Mouse (Mus musculus) brain, embryonic 14.5 days (tissue): ENCODE measurements at regions not wholly inside any gene's neighbourhood (a gene's known extent, or its start where the extent isn't known, plus 50 kb on each side); places are given as distances from the start of the nearest gene placed in this dataset.

ENCODE experiments used
- CTCF ChIP-seq: fragments of 200-500 bp; IDR thresholded peaks from 2 replicates; pipeline ENCODE4 v1.5.1; 2012; ENCODE audit warnings: inconsistent platforms, mild to moderate bottlenecking, moderate library complexity, borderline replicate concordance; ENCODE audit not compliant: insufficient read depth, insufficient read length; ENCODE audit errors: extremely low read depth
- POLR2A ChIP-seq: fragments of 200-500 bp; IDR thresholded peaks from 2 replicates; pipeline ENCODE4 v1.6.1; 2012; ENCODE audit warnings: mild to moderate bottlenecking, inconsistent platforms, borderline replicate concordance; ENCODE audit not compliant: poor library complexity, insufficient read depth, insufficient read length, severe bottlenecking; ENCODE audit errors: extremely low read depth

DNA sequence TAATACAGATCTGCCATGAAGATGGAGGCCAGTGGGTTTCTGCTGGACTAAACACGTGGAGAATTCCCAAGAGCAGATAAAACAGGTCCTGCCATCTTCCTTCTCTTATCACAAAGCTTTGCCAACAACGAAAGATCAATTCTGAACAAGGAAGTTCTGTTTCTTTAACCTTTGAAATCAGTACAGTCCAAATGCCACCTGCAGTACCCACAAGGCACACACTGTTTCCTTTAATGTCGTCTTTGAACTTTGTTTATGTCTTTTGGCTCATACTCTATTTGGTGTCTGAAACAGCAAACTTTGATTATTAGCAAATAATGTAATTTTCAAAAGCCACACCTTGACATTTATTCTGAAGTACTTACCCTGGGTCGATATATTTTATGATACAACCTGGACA lies 536.5 kb downstream of the Bckdhb start:
- TF ChIP-seq CTCF (no peak), POLR2A (no peak)
